Mouse (Mus musculus) liver, adult (tissue): ENCODE data around the gene Tsga10ip.
A peak's percentile ranks its signal among the peaks of the same experiment; 100 is the strongest.
"Not testable (repeated sequence)": the region's sequence is repeated elsewhere in the genome, so short reads cannot be mapped to it uniquely, and the experiment has no call there.

ENCODE experiments used
- GATA4 ChIP-seq: IDR thresholded peaks from 2 replicates; pipeline ENCODE4 v1.6.1; 2014; ENCODE audit warnings: mild to moderate bottlenecking, low read length; ENCODE audit not compliant: insufficient replicate concordance

Tsga10ip gene

DNA sequence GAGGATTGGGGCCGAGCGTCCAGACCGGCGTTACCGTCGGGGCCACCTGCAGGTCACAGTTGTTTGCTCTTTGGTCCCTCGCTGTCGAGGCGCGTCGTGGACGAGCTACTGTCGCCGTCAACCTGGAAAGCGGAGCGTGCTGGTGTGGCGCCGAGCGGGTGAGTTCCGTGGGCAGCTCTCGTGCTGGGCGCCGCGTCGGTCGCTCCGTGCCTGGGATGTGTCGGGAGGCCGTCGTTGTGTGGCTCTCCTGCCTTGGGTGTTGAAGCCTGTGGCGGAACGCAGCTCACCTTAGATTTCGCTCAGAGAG, 35.3 kb downstream of the Tsga10ip start, which contains the start of gene Banf1:
Banf1 (minus strand) TSS at position 116 of the 307 bp plus-strand sequence.
- TF ChIP-seq GATA4, result no peak

DNA sequence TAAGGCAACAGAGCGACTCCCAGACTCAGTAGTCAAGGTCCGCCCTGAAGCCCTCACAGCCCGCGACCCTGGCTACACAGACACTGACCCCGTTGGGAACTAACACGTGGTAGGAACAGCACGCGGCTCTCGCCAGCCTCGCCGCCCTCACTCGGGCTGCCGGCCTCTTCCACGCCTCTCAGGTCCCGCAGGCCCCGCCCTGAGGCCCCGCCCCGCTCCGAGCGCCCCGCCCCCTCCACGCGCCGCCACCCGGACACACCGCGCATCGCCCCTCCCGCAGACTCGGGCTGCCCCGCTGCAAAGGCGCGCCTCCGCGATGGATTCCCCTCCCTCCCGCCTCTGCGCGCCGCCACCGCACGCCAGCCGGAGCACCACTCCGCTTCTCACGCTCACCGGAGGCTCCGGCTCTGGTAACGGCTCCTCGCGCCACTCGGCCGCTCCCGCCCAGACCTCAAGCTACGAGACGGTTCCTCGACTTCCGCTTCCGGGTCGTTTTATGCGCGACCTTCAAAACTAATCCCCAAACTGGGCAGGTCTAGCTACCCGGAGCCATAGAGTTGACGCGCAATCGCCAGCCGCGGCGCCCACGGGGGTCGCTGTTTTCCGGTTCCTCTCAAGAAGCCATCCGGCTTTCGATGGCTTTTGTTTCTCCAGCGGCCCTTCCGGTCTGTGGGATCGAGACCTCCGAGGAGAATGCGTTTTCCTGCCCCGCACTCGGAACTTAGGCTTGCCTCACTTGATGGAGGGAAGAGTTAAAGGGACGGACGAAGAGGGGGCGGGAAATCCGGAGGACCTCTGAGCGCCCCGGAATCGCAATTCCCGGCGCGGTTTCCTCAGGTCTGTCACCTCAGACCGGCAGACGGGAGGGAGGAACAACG, 35.9 kb downstream of the Tsga10ip start, which contains the start of gene Eif1ad:
Eif1ad (plus strand) TSS at position 567 of the 878 bp plus-strand sequence.
- peak; percentile 19; the same call in 1 of the 2 replicates for TF ChIP-seq GATA4

DNA sequence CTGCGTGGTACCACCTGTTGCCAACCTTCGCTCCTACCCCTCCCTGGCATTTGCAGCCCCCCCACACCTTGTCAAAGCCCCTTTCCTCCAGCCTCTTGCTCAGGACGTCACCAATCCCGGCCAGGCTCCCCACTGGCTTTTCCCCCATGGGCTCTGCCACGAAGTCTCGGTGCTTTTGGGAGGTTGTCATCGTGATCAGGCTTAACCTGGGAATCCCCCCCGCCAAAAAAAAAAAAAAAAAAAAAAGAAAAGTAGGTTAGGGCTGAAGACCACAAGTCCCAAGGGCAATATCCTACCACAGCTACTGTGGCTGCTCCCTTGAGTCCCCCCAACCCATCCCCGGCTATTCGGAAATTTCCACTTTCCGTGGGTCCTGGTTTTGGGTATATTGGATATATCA, 36.6 kb downstream of the Tsga10ip start:
- no peak for TF ChIP-seq GATA4

DNA sequence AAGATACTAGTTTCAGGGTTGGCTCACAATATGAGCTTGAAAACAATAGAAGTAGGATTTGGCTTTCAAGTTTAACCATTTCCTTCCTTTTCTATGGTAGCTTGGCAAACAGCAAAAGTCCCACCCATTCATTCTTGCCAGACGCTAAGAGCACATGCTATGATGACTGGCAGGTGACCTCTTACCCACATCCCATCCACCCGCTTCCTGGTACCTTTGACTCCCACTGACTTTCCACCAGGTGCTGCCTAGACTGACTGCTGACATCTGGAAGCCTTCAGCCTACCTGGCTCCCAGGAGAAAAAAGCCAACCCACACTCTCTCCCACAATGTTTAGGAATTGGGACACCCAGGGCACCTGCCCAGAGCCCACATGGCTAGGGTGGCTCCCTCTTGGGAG, 38.2 kb downstream of the Tsga10ip start:
- no peak for TF ChIP-seq GATA4

DNA sequence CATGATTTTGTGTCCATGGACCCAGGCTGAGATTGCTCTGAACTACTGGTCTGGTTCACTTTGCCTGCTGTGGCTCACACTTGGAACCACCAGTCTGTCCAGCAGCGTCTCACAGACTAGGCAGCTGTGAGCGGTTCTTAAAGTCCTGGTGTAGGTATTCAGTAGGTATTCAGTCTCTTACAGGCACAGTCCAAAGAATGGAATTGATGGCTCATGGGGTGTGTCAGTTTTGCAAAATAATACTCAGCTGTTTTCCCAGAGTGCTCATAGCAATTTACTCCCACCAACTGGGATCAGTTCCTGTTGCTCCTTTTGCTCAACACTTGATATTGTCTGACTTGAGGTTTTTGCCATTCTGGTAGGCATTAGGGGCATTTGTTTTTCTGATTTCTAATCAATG, 40.1 kb downstream of the Tsga10ip start:
- TF ChIP-seq GATA4, result no peak

DNA sequence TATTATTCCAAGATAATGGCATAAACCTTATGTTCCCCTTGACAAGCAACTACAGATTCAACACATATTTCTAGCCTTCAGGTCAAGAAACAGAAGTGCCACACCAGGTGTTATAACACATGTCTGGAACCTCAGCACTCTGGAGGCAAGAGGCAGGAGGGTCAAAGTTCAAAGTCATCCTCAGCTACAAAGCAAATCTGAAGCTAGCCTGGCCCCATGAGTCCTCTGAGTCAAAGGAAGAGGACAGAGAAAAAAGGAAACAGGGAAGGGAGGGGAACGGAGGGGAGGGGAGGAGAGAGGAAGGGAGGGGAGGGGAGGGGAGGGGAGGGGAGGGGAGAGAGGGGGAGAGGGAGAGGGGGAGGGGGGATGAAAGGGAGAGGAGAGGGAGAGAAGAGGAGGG, 46.2 kb downstream of the Tsga10ip start:
- no peak for TF ChIP-seq GATA4

DNA sequence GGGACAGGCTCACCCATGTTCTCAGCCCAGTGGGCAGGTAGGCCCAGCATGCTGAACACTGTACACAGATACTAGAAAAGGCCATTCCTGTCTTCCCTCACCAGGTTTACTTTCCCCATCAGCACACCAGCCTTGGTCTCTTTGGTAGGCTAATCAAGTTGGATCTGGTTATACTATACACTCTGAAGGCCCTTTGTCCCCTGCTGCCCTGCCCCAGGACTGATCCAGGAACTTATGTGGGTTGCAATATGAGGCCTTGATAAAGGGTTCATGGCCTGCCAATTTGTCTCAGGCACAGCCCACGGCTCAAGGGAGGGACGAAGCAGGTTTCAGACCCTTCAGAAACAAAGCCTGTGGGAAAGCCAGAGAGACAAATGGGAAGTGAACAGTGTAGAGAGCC, 48.7 kb downstream of the Tsga10ip start:
- no peak for TF ChIP-seq GATA4

DNA sequence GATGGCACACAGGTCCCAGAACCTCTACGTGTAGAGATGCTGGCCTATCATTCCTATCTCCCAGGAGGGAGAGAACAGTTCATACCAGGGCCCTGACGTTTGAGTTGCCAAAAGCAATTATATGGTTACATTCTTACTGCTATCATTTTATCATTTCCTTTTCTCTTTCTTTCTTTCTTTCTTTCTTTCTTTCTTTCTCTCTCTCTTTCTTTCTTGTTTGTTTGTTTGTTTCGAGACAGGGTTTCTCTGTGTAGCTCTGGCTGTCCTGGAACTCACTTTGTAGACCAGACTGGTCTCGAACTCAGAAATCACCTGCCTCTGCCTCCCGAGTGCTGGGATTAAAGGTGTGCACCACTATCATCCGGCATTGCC, 52.8 kb downstream of the Tsga10ip start, which contains the start of gene Cst6:
Cst6 (minus strand) TSS at position 73 of the 372 bp plus-strand sequence.
- not testable (repeated sequence) for TF ChIP-seq GATA4

DNA sequence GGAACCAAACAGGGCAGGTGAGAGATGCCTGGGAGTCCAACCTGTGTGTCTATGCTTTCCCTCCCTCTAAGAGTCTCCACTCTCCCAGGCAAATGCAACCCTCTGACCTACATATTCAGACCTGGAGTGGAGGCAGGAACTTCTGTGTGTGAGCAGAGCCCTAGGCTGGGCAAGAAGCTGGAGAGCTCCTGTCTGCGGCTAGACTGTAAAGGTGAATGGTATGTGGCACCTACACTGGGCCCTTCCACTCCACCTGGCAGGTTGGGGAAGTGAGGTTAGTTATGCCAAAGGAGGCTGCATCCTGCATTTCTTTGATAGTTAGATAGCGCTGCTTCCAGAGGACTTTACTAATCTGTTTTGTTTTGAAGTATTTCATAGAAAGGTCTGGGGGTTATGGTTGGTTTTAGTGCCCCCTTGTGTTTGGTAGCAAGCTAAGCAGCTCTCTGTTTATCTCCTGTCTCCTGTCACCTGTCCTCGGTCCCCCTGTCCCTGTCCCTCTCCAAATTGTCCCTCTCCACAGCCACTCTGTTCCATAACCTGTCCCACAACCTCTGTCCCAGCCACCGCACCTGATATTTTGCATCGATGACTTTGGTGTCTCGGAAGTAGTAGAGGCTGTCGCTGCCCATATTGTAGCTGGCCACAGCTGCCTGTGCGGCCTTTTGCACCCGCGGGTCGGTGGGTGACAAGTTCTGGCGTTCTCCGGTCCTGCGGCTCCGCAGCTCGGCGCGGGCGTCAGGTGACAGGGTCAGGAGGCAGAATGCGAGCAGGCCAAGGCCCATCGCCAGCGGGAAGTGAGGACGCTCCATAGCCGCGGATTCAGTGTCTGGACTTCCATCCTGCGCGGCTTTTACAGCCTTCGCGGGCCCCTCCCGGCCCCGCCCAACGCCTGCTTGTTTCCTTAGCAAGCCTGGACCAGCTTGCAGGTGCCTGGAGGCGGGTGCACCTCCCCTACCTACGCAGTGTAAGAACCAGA, 53.5 kb downstream of the Tsga10ip start:
- no peak for TF ChIP-seq GATA4

DNA sequence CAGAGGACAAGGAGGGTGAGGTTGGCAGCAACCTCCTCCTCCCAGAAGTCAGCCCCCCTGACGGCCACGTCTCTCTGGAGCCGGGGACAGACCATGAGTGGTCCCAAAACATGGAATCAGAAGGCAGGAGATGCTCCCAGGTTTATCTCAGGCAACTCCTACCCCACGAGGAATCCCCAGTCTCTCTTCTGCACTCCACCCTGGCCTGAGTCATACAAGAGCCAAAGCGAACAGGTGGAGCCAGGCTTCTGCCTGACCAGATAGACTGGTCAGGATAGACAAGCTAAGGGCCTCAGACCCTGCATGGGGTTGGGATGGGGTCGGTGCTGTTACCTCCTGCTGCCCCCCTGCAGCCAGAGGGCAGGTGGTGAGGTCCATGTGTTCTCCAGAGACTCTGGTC, 54.3 kb downstream of the Tsga10ip start:
- no peak for TF ChIP-seq GATA4

DNA sequence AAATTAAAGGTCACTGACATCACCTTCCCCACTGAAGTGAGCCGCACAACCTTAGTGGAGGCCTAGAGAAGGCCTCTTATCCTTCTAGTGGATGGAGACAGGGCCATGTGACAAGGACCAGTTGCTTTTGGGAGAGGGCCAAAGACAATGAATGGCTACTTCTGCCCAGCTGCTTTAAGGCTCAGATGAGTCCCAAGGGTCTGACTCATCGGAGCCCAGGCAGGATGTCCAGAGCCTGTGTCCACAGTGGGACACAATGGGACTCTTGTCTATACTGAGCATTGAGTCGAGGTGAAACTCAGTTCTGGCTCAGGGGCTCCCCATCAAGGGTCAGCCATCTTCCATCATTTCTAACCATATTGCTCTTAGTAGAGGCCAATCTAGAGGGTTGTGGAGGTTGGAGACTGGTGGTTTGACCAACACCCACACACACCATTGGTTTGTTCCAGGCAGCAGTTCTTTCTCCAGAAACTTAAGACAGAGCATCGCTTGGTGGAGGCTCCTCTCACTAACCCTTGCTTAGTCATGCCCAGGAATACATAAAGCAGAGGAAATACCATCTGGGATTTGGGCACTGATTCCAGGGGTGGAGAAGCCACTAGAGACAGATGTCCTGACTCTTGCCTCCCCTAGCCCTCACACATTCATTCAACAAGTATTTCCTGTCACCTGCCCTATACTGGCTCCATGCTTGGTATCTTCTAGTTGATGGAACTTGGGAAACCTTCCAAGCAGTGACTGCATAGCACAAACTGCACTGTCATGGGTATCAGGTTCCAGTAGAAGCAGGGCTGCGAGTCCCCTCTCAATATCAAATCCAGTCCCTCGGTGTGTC, 56.8 kb downstream of the Tsga10ip start:
- TF ChIP-seq GATA4, result no peak

DNA sequence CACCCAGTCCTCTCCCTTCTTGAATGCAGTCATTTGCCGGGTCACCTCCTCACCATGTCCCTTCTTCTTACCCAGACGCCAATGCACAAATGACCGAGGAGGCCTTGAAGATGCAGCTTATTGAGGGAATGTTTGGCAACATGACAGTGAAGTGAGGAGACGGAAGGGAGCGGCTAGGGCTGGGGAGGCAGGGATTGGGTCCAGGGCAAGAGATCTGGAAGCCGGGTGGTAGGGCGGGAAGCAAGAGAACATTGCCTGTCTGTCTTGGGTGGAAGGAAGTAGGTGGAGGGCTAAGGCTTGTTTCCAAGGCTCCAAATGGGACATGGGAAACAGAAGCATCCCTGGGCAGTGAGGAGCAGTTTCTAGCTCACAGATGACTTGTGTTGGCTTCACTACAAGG, 61.0 kb downstream of the Tsga10ip start:
- TF ChIP-seq GATA4, result no peak
